Mouse (Mus musculus) brain, embryonic 14.5 days (tissue): ENCODE measurements at regions not wholly inside any gene's neighbourhood (a gene's known extent, or its start where the extent isn't known, plus 50 kb on each side); places are given as distances from the start of the nearest gene placed in this dataset.
"Not testable (repeated sequence)": the region's sequence is repeated elsewhere in the genome, so short reads cannot be mapped to it uniquely, and the experiment has no call there.

ENCODE experiments used
- DNase-seq: peaks from one replicate; pipeline ENCODE4 v3.0.0-alpha.2; 2011; ENCODE audit warnings: low read depth
- CTCF ChIP-seq: fragments of 200-500 bp; IDR thresholded peaks from 2 replicates; pipeline ENCODE4 v1.5.1; 2012; ENCODE audit warnings: inconsistent platforms, mild to moderate bottlenecking, moderate library complexity, borderline replicate concordance; ENCODE audit not compliant: insufficient read depth, insufficient read length; ENCODE audit errors: extremely low read depth
- POLR2A ChIP-seq: fragments of 200-500 bp; IDR thresholded peaks from 2 replicates; pipeline ENCODE4 v1.6.1; 2012; ENCODE audit warnings: mild to moderate bottlenecking, inconsistent platforms, borderline replicate concordance; ENCODE audit not compliant: poor library complexity, insufficient read depth, insufficient read length, severe bottlenecking; ENCODE audit errors: extremely low read depth

DNA sequence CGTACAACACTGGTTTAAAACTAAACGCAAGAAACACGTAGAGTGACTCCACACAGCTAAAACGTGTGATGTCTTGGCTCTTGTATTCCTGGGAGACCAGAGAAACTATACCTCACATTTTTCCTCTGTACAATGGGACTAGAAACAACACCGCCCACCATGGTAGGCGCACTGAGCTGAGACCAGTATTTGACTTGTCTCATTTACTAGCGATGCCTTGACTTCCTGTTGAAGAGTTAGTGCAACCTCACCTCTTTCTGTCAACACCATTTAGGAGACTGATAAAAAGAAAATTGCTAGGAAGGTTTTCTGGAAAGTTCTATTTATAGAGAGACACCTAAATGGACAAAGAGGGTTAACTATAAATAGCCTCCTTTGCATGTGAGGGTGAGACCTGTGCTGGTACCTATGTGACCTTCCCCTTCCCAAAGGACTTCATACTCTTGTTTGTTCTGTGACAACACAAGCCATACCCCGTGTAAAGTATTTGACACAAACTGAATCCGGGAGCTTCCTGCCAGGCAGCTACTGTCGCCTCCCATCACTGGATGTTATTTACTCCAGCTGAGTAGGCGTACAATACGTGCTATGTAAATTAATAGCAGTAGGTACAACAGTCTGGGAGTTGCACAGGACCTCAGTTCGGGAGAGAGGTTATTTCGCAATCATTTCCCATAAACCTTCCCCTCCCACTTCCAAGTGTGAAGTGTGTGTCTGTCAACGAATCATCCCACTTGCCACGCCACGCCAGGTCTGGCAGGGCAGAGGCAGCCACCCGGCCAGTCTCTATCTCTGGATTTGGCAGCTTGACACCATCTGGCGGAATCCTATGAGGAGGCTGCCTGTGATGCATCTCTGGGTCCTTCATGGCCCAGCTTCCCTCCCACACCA lies 174.7 kb upstream of the Serp2 start:
- TF ChIP-seq POLR2A (no peak), CTCF (no peak)
- no peak for DNase-seq

DNA sequence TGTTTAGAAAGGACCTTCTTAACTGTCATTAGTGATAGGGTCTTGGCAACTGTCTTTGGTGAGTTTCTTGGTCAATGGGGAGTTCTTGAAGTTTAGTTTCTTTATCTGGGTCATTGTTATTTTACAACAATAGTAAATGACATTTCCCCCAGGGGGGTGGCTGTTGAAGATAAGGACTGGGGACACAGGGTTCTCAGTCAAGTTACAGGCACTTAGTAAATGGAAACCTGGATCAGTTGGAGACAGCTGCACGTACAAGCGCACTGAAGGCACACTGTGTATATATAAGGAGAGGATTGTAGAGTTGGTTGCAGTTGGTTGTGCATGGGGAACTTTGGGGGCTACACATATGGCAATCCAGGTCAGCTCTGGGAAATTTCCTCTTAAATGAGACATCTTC lies 169.2 kb upstream of the Serp2 start:
- DNase-seq, result no peak
- no peak for TF ChIP-seq CTCF
- no peak for TF ChIP-seq POLR2A

DNA sequence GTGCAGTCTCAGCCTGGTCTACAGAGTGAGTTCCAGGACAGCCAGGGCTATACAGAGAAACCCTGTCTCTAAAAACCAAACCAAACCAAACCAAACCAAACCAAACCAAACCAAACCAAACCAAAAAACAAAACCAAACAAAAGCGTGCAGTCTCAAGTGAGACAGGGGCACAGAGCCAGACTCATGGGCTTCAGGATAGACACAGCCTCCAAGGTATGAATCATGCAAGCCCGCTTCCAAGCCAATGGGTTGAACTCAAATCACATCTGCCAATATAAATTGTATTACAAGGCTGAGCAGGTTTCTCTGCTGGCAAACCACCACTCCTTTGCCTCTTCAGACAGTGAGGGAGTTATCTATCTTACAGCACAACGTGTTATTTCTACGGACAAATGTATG lies 168.5 kb upstream of the Serp2 start:
- DNase-seq, result not testable (repeated sequence)

DNA sequence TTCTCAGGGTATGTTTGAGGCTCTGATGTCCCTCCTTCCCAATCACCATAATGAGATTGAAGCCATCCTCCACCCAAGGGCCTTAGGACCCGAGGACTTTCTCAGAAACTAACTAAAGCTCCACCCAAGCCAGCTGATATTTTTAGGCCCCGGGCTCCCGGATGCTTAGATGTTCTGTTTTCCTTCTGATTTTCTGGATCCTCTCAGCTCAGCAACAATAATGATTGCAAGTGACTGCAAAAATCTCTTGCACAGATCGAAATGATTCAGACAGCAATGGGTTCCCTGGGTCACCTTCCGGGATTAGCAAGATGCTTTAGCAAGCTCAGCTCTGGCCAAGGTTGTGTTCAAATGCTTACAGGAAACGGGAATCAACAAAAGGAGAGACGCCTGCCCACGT lies 168.1 kb upstream of the Serp2 start:
- DNase-seq, result no peak
- TF ChIP-seq CTCF, result no peak
- no peak for TF ChIP-seq POLR2A

DNA sequence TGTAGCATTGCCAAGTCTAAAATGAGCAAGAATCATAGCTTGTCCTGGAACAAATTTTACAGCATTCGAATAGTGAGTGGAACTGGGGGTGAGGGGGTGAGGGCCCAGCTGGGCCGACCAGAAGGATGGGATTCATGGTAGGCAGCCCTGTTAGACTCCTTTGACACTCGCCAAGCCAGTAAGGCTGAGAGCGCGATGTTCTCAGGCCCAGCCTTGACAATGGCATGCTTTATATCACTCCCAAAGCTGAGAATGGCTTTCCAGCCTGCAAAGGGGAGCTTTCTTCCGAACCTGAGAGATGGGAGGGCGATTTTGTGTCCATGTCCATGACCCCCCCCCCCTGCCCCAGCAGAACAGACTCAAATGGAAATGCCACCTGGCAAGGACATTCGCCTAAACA lies 167.7 kb upstream of the Serp2 start:
- TF ChIP-seq POLR2A (no peak), CTCF (no peak)

DNA sequence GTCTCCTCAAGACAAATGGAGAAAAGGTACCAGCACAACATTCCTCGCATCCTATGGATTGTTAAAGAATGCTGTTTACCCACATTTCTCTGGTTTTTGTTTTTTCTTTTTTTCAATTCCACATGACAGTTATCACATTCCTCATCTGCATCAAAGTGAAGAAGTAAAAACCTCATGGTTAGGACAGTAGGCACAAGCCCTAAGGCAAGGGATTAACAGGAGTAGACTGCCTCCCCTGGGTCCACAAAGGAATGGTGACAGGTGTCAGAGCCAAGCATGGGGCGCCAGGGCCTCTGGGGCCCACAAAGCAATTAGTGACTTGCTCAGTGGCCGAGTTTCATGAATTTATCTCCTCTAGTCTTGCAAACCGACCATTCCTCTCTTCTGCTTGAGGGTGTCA lies 166.9 kb upstream of the Serp2 start:
- no peak for TF ChIP-seq POLR2A
- no peak for TF ChIP-seq CTCF
- no peak for DNase-seq

More for the DNA sequence above, 167.7 kb upstream of the Serp2 start:
- DNase-seq, result no peak

DNA sequence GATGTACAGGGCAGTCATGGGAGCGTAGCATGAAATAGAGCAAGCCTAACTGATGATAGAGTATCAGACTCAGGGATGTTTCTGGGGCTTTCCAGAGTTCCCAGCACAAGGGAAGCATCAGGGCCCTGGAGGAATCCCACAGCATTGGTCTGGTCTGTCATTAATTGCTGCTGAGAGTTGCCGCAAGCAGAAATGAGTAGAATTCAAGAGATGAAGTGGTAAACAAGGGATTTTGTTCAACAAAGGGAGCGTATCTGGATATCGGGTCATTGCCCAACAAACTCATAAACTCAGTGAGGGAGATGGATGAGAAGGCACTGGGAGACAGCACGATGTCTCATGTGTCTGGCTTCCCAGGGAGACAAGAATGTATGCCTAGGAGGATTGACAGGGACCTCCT lies 165.6 kb upstream of the Serp2 start:
- TF ChIP-seq POLR2A, result no peak
- TF ChIP-seq CTCF, result no peak

DNA sequence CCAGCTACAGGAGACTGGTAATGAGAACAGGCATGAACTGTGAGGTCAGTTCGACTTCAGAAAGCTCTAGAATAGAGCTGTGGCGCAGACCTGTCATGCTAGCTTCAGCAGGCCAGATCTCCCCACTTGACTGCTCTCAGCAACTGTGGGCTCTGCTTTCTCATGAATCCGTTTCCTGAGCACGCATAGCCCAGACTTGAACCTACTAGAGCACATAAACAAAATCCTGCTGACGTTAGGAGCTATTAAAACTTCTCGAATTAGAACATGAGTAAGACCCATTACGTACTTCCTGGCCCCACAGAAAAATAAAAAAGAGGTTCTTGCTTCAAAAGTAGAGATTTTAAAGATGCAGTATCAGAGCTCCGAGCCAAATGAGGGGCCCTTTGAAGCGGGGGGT lies 165.1 kb upstream of the Serp2 start:
- no peak for TF ChIP-seq CTCF
- no peak for TF ChIP-seq POLR2A
- DNase-seq, result no peak

More for the DNA sequence above, 165.6 kb upstream of the Serp2 start:
- DNase-seq, result no peak

DNA sequence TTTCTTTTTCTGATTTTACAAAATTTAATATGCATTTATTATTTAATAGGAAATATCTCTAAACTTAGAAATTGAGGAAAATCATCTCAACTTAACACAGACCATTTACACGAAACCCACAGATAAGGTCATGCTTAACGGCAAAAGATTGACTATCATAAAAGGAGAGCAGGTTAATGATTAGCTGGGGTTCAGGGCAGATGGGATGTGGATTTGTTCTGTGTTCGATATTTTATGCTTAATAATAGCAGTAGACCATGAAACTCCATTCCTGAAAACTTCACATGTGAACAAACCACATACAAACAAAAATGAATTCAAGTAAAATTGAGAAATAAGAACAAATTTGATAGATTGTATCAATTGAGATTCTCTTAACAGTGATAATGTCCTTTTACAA lies 160.4 kb upstream of the Serp2 start:
- no peak for DNase-seq
- TF ChIP-seq POLR2A, result no peak
- no peak for TF ChIP-seq CTCF

DNA sequence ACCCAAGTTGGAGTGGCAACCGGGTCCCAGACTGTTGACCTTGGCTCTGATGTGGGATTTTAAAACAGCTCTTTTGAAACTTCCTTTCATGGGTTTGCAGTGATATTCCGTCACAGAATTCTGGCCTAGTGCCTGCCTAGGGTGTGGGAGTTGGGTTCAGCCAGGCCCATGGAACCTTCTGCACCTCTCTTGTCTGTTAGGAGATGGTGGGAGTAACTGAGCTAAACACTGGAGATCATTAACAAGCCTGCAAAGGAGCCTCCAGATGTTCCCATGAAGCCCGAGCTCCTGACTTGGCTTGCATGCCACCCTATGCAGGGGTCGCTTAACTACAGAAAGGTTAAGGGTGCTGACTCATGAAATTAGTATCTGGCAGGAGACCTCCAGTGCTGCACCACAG lies 158.0 kb upstream of the Serp2 start:
- TF ChIP-seq POLR2A, result no peak
- TF ChIP-seq CTCF, result no peak
- no peak for DNase-seq

DNA sequence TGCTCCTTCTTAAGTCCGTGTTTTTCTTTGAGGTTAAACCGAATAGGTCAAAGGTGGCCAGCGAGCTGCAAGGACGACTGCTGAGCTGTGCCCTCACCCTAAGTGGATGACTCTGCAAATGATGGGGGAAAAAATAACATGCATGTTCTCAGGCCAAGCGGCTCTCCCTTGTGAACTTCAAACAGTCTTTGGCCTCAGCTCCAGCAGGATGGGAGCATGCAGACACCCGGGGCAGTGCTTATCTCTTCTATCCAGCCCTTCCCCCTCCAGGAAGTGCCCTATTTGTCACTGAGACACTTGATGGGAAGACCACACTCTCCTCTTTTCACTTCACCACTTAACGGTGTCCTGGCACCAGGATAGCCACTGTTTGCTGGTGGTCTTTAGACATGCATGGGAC lies 157.3 kb upstream of the Serp2 start:
- TF ChIP-seq CTCF (no peak), POLR2A (no peak)
- DNase-seq, result no peak

DNA sequence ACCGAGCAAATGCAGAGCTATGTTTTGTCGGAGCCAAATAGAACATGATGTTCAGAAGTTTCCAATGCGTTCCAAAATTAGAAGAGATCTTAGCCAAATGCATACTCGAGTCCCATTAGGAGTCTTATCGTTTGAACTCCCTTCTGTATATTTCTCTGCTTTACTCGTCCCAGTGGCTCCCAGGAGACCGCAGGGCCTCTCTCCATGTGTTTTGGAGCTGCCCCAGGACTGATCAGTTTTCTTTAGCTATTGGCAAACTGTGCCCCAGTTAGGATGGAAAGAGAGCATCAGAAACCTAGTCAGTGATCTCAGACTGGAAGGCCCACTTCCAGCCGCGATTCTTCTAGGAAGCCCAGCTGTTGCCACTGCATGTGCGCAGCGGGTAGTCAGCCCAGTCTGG lies 152.0 kb upstream of the Serp2 start:
- DNase-seq, result no peak
- TF ChIP-seq CTCF (no peak), POLR2A (no peak)

DNA sequence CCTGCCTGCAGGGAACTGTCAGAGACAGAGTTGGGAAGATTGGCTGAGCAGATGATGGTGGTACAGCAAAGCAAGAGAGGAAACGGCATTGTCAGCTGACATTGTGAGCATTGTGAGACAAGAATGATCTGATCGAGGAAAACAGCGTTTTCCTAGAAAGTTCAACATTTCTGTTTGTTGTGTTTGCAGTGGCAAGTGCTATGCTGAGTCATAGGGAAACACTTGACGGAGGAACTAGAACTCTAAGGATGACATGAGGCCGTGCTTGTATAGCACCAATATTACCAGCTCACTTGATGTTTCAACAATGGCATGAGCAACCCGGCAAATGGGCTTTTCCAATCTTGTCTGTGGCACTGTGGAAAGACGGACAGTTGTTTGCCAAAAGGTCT lies 146.7 kb upstream of the Serp2 start:
- no peak for DNase-seq
- TF ChIP-seq POLR2A, result no peak
- TF ChIP-seq CTCF, result no peak

DNA sequence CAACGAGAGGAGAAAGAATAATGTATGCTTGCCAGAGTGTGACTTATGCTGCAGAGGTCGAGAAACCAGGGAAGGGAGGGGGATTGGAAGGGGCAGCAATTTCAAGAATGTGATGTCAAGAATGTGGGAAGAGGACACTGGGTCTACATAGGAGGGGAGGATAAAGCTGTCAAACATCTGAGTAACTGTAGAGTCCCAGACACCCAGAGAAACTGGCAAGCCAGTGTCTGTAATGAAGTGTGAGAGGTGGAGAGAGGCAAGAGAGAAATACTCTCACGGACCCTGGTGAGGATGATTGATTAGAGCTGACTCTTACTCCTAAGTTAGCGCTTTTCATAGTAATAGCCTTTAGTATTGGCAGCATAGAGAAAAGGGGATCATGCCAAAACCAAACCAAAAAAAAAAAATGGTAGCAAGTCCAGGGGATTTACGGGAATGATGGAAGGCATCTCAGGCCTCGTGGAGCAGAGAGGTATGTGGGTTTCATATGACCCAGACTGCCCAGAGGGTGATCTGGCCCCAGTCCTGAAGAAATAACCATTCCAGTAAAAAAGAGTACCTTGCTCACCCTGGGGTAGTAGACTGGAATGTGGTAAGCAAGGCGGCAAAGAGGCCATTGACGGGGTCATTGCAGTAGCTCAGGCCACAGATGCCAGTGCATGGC lies 146.2 kb upstream of the Serp2 start:
- TF ChIP-seq CTCF, result no peak
- no peak for TF ChIP-seq POLR2A

More for the DNA sequence above, 146.2 kb upstream of the Serp2 start:
- DNase-seq, result no peak
